Mouse (Mus musculus) forebrain, embryonic 15.5 days (tissue): ENCODE results near the gene Gm5797. TPM values are rescaled to one million over a fixed set of nuclear protein-coding genes. Genes with fewer than 3 reads are reported as not detected.
"Not testable (repeated sequence)": the region's sequence is repeated elsewhere in the genome, so short reads cannot be mapped to it uniquely, and the experiment has no call there.

Source experiments
- ATAC-seq: fragments of 200-750 bp; cut with Nextera tagmentation; replicated peaks from 2 replicates; pipeline ENCODE4 v1.8.0; 2017; ENCODE audit warnings: mild to moderate bottlenecking, moderate TSS enrichment, moderate library complexity
- H3K27ac ChIP-seq: fragments of 300-500 bp; sonication (generic); replicated peaks from 2 replicates; pipeline ENCODE4 v1.5.1; 2015; ENCODE audit warnings: mild to moderate bottlenecking, inconsistent platforms
- H3K27me3 ChIP-seq: fragments of 300-500 bp; sonication (generic); 2 replicates; pipeline ENCODE4 v1.6.1; 2015; ENCODE audit warnings: inconsistent platforms
- H3K36me3 ChIP-seq: fragments of 300-500 bp; sonication (generic); 2 replicates; pipeline ENCODE4 v1.6.1; 2015; ENCODE audit warnings: mild to moderate bottlenecking, inconsistent platforms
- H3K4me1 ChIP-seq: fragments of 300-500 bp; sonication (generic); 2 replicates; pipeline ENCODE4 v1.6.1; 2015; ENCODE audit warnings: inconsistent platforms
- H3K4me2 ChIP-seq: fragments of 300-500 bp; sonication (generic); replicated peaks from 2 replicates; pipeline ENCODE4 v1.6.1; 2015; ENCODE audit warnings: mild to moderate bottlenecking, inconsistent platforms
- H3K4me3 ChIP-seq: fragments of 300-500 bp; sonication (generic); 2 replicates; pipeline ENCODE4 v1.5.1; 2015; ENCODE audit warnings: mild to moderate bottlenecking, inconsistent platforms
- H3K9ac ChIP-seq: fragments of 300-500 bp; sonication (generic); replicated peaks from 2 replicates; pipeline ENCODE4 v1.6.1; 2015; ENCODE audit warnings: mild to moderate bottlenecking, inconsistent platforms
- H3K9me3 ChIP-seq: fragments of 300-500 bp; sonication (generic); 2 replicates; pipeline ENCODE4 v1.6.1; 2016; ENCODE audit warnings: inconsistent platforms
- WGBS: fragments of 180-500 bp; shearing (Covaris S2); methylation state at CpG from one replicate; pipeline ENCODE4 v1.1.7; 2015; ENCODE audit warnings: mixed read lengths; 5-methylcytosine and 5-hydroxymethylcytosine counted together
- polyA plus RNA-seq: library from polyadenylated mRNA; unstranded; fragments of >200 nt; fragmentation: Nextera tagmentation; extraction: Ambion mirVana; gene quantifications from 2 replicates; pipeline ENCODE4 v1.2.1, GENCODE M21; 2015

Gene Gm5797
- not detected in 2 replicates for polyA plus RNA-seq

GRCm38 (mm10) chr14:7332295-7332694 is at the start of gene Gm5797:
Gene Gm5797, minus strand, starts transcription at chr14:7332395.
- H3K4me1 ChIP-seq, H3K27ac ChIP-seq, H3K36me3 ChIP-seq, ATAC-seq, H3K4me2 ChIP-seq, H3K9me3 ChIP-seq, H3K27me3 ChIP-seq, H3K9ac ChIP-seq, H3K4me3 ChIP-seq: not testable (repeated sequence)
- no CpG with 5 or more reads among the region's 1 CpGs for WGBS

GRCm38 (mm10) chr14:7365034-7365433 is 32.8 kb upstream of the Gm5797 start, which contains the start of gene Gm8374:
Gene Gm8374, minus strand, starts transcription at chr14:7365134.
- H3K36me3 ChIP-seq, H3K9me3 ChIP-seq, ATAC-seq, H3K9ac ChIP-seq, H3K27me3 ChIP-seq, H3K27ac ChIP-seq, H3K4me1 ChIP-seq, H3K4me2 ChIP-seq, H3K4me3 ChIP-seq: not testable (repeated sequence)
- WGBS = 87% methylated on average over 3 of the region's 3 CpGs

- H3K4me3 ChIP-seq = peak overlapping the region; percentile 55
- peak overlapping the region; percentile 19; the same call in 1 of the 2 replicates for H3K27ac ChIP-seq
- WGBS = 1% methylated on average over 18 of the region's 19 CpGs
- H3K4me1 ChIP-seq, H3K36me3 ChIP-seq, ATAC-seq, H3K9me3 ChIP-seq, H3K27me3 ChIP-seq: not testable (repeated sequence)
- H3K9ac ChIP-seq = peak overlapping the region; percentile 68
- H3K4me2 ChIP-seq = peak overlapping the region; percentile 59
Measured at GRCm38 (mm10) chr14:7315093-7315492, 17.1 kb downstream of the Gm5797 start.

GRCm38 (mm10) chr14:7314661-7315060 is 17.5 kb downstream of the Gm5797 start, which contains the start of gene Gm3739:
Gene Gm3739, minus strand, starts transcription at chr14:7315049.
- Histone ChIP-seq H3K4me3 (peak within 1 kb of the TSS; percentile 55), H3K27ac (peak within 1 kb of the TSS; percentile 19; the same call in 1 of the 2 replicates), H3K4me2 (peak within 1 kb of the TSS; percentile 59), H3K9ac (peak within 1 kb of the TSS; percentile 68)
- not testable (repeated sequence) for H3K36me3 ChIP-seq, ATAC-seq, H3K9me3 ChIP-seq, H3K4me1 ChIP-seq, H3K27me3 ChIP-seq
- WGBS = 0% methylated on average over 18 of the region's 35 CpGs

Other genes with a start within 250 kb of the Gm5797 start
- gene Gm3696, start 231.8 kb downstream of the Gm5797 start, polyA plus RNA-seq = 2.7 and 4.8 TPM in 2 replicates
- not detected in 2 replicates for gene Gm6676, start 207.0 kb downstream of the Gm5797 start, polyA plus RNA-seq
- 6.6 and 7.4 TPM in 2 replicates for gene Gm3512, start 157.9 kb downstream of the Gm5797 start, polyA plus RNA-seq
- gene Gm16434, start 137.9 kb downstream of the Gm5797 start, polyA plus RNA-seq = not detected in 2 replicates
- gene Gm3727, start 67.7 kb downstream of the Gm5797 start, polyA plus RNA-seq = not detected in 2 replicates
- gene Gm3739, start 17.3 kb downstream of the Gm5797 start, polyA plus RNA-seq = 4.6 and 5.0 TPM in 2 replicates
- not detected in 2 replicates for gene Gm8374, start 32.7 kb upstream of the Gm5797 start, polyA plus RNA-seq
- not detected in 2 replicates for gene Gm3755, start 118.5 kb upstream of the Gm5797 start, polyA plus RNA-seq
- 8.8 and 9.1 TPM in 2 replicates for gene Gm3752, start 151.4 kb upstream of the Gm5797 start, polyA plus RNA-seq
- 2.7 and 3.2 TPM in 2 replicates for gene Gm3558, start 236.2 kb upstream of the Gm5797 start, polyA plus RNA-seq